Mouse (Mus musculus) cerebellum, adult 2 months (tissue): ENCODE results near the gene Alpi. TPM values are rescaled to one million over a fixed set of nuclear protein-coding genes. Genes with fewer than 3 reads are reported as not detected.

Source experiments
- DNase-seq, 2 experiments: peaks; one replicate each; pipeline ENCODE4 v3.0.0; 2021
- H3K27ac ChIP-seq: fragments of 200-500 bp; 2 replicates; pipeline ENCODE4 v1.5.1; 2012; ENCODE audit warnings: low read length, control low read depth, inconsistent platforms; ENCODE audit not compliant: insufficient read depth
- H3K27me3 ChIP-seq: fragments of 200-500 bp; 2 replicates; pipeline ENCODE4 v1.6.1; 2012; ENCODE audit warnings: inconsistent platforms, mild to moderate bottlenecking, low read length, moderate library complexity; ENCODE audit not compliant: control insufficient read depth, insufficient read depth
- H3K4me1 ChIP-seq: fragments of 200-500 bp; 2 replicates; pipeline ENCODE4 v1.6.1; 2011; ENCODE audit warnings: low read length; ENCODE audit not compliant: control insufficient read depth, insufficient read depth
- H3K4me3 ChIP-seq: fragments of 200-500 bp; replicated peaks from 2 replicates; pipeline ENCODE3; 2011; ENCODE audit warnings: mild to moderate bottlenecking, low read depth, low read length, control low read depth; ENCODE audit not compliant: insufficient read depth
- CTCF ChIP-seq: fragments of 200-500 bp; IDR thresholded peaks from 2 replicates; pipeline ENCODE4 v1.5.1; 2011; ENCODE audit warnings: low read depth, mild to moderate bottlenecking, control low read depth, low read length, moderate library complexity, borderline replicate concordance; ENCODE audit not compliant: insufficient read depth
- POLR2A ChIP-seq: fragments of 200-500 bp; IDR thresholded peaks from 2 replicates; pipeline ENCODE4 v1.6.1; 2011; ENCODE audit warnings: low read length, control low read depth, borderline replicate concordance; ENCODE audit not compliant: insufficient read depth
- WGBS: fragments of 180-500 bp; shearing (Covaris S2); methylation state at CpG from one replicate; pipeline ENCODE4 v1.1.7; 2018; 5-methylcytosine and 5-hydroxymethylcytosine counted together
- polyA plus RNA-seq: library from polyadenylated mRNA; depleted of rRNA; stranded (reverse); fragments of >200 nt; gene quantifications from 2 replicates; pipeline ENCODE4 v1.2.3, GENCODE M21; 2012; rRNA removed

The Alpi gene
- not detected in 2 replicates for polyA plus RNA-seq

DNA sequence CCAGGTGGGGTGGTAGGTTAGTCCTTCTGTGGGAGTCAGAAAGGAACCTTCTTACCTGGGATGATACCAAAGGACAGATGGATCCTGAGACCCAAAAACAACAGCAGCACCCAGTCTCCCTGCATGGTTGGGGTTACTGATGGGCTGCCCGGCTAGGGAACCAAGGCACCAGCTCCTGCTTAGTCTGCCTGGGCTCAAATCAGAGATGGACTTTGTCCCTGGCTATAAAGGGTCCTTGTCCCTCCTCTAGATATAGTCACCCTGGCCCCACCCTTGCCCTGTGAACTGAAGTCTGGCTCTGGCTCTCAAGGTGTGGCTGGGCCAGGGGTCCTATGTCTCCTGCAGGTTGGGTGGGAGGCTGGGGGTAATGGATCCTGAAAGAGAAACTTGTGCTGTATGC, at the start of gene Alpi:
TSS of gene Alpi (minus strand) at position 196 of the 400 bp plus-strand sequence.
- Histone ChIP-seq H3K27me3 (no peaks in the 10 kb centered on the region), H3K4me3 (no peak within 1 kb of the TSS), H3K4me1 (no peaks in the 10 kb centered on the region), H3K27ac (no peak within 1 kb of the TSS)
- DNase-seq: no peak
- TF ChIP-seq CTCF: no peak
- TF ChIP-seq POLR2A: no peak
- 83% methylated on average over 1 of the region's 1 CpGs for WGBS

DNA sequence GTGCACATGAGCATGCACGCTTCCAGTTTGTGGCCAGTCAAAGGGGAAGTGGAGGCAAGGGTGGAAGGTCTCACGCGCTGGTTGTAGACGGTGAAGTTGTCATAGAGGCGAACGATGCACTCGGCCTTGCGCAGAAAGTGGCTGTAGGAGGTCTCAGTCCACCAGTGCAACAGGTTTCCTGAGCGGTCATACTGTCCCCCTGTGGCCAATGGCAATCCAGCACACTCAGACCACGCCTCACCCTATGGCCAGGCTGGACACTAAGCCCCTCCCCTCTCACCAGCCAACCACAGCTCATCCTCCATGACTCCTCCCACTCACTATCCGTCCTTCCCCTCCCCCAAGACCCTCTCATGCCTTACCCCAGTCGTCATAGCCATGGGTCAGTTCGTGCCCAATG, 48.0 kb upstream of the Alpi start:
- Histone ChIP-seq H3K4me3 (no peak overlapping the region), H3K27me3 (peaks cover 2% of the 10 kb centered on the region; the same call in 1 of the 2 replicates), H3K4me1 (no peaks in the 10 kb centered on the region), H3K27ac (no peak overlapping the region)
- TF ChIP-seq CTCF: no peak
- no peak for TF ChIP-seq POLR2A
- DNase-seq: no peak
- WGBS: 42% methylated on average over 13 of the region's 13 CpGs

DNA sequence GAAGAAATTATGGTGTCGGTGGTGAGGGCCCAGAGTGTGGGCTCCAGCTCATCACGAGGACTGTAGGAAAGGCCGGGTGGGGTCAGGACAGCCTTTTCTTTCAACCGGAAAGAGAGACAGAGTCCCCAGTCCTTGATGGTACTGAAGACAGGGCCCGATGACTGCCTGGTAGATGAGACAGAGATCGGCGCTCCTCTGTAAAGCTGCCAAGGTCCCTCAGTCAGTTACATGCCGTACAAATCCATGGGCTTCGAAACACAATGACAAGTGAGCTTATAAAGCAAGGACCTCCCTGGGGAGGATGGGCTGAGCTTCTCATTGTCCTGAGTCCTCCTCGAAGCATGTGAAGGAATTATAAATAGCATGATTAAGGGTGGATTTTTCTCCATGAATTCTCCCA, 41.7 kb upstream of the Alpi start:
- DNase-seq: no peak
- TF ChIP-seq POLR2A: no peak
- no peak for TF ChIP-seq CTCF
- Histone ChIP-seq H3K4me1 (no peaks in the 10 kb centered on the region), H3K27ac (no peak overlapping the region), H3K27me3 (no peaks in the 10 kb centered on the region), H3K4me3 (no peak overlapping the region)
- WGBS: 63% methylated on average over 10 of the region's 10 CpGs

DNA sequence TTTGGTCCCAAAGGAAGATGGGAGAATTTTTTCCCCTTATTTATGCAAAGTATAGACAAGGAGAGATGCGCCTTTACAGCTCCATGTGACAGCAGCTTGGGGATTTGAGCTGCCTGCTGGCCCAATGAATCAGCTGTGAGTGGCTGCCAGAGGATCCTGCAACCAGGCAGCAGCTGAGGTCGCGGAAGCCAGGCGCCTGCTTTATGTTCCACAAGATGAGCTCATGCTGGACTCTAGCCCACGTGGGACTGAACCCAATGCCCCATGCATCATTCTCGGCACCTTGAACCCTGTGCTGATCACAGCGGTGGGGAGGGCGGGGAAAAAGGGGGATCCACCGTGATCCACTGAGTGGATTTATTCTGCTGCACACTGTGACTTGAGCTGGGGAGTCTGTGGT, 41.0 kb upstream of the Alpi start:
- Histone ChIP-seq H3K4me1 (no peaks in the 10 kb centered on the region), H3K27ac (no peak overlapping the region), H3K27me3 (no peaks in the 10 kb centered on the region), H3K4me3 (no peak overlapping the region)
- WGBS: 15% methylated on average over 9 of the region's 9 CpGs
- peak in 1 of 2 experiments; percentile 36 for DNase-seq
- TF ChIP-seq POLR2A: no peak

DNA sequence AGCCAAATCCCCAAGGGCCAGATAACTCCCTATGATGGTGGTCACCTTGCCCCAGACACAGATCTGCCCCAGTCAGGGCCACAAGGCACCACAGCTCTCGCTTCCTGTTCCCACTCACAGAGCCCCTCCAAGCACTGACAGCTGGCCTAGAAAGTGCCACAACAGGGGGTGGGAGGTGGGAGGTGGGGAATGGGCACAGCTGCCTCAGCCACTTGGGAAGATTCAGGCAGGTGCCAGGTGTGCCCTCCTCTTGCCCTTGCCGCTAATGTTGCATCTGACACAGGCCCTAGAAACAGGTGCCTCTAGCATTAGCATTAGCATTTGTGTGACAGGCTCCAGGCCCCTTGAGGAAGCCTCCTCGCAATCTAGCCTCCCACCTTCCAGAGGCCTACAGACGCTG, 40.1 kb upstream of the Alpi start:
- TF ChIP-seq POLR2A (no peak), CTCF (no peak)
- DNase-seq: no peak
- no peak overlapping the region for H3K4me3 ChIP-seq
- H3K4me1 ChIP-seq: no peaks in the 10 kb centered on the region
- no peak overlapping the region for H3K27ac ChIP-seq
- WGBS: 82% methylated on average over 4 of the region's 4 CpGs
- H3K27me3 ChIP-seq: no peaks in the 10 kb centered on the region

DNA sequence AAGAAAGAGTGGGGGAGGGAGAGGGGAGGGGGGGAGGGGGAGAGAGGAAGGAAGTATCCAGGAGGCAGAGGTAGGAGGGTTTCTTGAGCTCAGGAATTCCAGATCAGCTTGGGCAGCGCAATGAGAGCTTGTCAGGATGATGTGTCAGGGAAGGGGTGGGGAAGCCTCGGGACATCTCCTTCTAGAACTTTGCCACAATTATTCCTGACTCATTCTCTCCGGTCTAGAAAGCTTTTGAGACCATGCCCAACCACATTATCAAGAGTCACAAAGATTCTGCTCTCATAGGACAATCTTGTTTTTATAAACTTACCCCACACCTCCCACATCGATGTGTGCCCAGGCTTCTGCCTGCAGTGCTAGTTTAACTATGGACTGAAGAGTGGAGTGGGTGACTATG, 30.4 kb upstream of the Alpi start:
- WGBS: 79% methylated on average over 4 of the region's 4 CpGs
- TF ChIP-seq POLR2A (no peak), CTCF (no peak)
- DNase-seq: no peak

DNA sequence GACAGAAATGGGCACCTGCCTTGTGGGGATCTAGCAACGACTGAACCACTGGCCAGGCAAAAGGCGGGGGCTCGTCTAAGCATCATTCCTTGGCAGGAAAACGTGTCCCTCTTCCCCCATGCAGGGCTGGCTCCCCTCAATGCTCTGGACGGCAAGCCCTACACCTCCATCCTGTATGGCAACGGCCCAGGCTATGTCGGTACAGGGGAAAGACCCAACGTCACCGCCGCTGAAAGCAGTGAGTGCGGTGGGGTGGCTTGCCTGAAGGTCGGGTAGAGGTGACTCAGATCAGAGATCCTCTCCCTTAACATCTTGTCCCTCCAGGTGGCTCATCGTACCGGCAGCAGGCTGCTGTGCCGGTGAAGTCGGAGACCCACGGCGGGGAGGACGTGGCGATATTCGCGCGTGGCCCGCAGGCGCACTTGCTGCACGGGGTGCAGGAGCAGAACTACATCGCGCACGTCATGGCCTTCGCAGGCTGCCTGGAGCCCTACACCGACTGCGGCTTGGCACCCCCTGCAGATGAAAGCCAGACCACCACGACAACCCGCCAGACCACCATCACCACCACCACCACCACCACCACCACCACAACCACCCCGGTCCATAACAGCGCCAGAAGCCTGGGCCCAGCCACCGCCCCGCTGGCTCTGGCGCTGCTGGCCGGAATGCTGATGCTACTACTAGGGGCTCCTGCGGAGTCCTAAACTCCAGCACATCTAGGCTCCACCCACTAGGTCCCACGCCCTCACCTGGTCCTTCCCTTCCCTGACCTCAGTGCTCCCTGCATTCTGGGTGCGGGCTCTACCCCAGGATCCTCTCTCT, 26.0 kb upstream of the Alpi start:
- peak; percentile 11 to 29 for DNase-seq
- 8% methylated on average over 43 of the region's 43 CpGs for WGBS
- H3K4me1 ChIP-seq: peaks cover 2% of the 10 kb centered on the region; the same call in 1 of the 2 replicates
- H3K27me3 ChIP-seq: no peaks in the 10 kb centered on the region; the same call in 1 of the 2 replicates
- H3K27ac ChIP-seq: no peak overlapping the region
- no peak for TF ChIP-seq CTCF
- TF ChIP-seq POLR2A: no peak
- H3K4me3 ChIP-seq: no peak overlapping the region

More for the DNA sequence above, 30.4 kb upstream of the Alpi start:
- H3K27ac ChIP-seq: no peak overlapping the region
- H3K4me1 ChIP-seq: peaks cover 2% of the 10 kb centered on the region; the same call in 1 of the 2 replicates
- H3K27me3 ChIP-seq: no peaks in the 10 kb centered on the region
- no peak overlapping the region for H3K4me3 ChIP-seq

DNA sequence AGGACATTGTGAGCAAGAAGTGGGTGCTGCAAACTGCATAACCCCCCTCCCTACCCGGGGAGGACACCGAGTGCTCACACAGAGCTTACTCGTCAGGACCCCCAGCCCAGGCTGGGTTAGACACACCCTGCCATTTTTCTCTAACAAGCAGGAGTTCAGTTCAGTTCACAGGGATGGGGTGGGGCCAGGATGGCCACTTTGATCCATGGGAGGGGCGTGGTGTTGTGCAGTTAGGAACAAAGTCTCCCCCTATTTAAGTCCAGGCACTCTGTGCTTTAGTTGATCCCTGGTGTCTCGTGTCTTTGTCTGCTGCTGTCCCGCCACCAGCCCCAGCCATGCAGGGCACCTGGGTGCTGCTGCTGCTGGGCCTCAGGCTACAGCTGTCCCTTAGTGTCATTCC, 23.3 kb upstream of the Alpi start, which contains the start of gene Akp3:
TSS of gene Akp3 (plus strand) at position 301 of the 400 bp plus-strand sequence.
- WGBS: 85% methylated on average over 6 of the region's 6 CpGs
- no peak for TF ChIP-seq POLR2A
- no peak for TF ChIP-seq CTCF
- no peak within 1 kb of the TSS for H3K4me3 ChIP-seq

More for the DNA sequence above, 23.3 kb upstream of the Alpi start, which contains the start of gene Akp3:
- no peaks in the 10 kb centered on the region; the same call in 1 of the 2 replicates for H3K27me3 ChIP-seq
- no peak within 1 kb of the TSS for H3K27ac ChIP-seq
- DNase-seq: no peak
- H3K4me1 ChIP-seq: peaks cover 2% of the 10 kb centered on the region; the same call in 1 of the 2 replicates
